Mouse (Mus musculus): ENCODE measurements at regions not wholly inside any gene's neighbourhood (a gene's known extent, or its start where the extent isn't known, plus 50 kb on each side); places are given as distances from the start of the nearest gene placed in this dataset.

DNA sequence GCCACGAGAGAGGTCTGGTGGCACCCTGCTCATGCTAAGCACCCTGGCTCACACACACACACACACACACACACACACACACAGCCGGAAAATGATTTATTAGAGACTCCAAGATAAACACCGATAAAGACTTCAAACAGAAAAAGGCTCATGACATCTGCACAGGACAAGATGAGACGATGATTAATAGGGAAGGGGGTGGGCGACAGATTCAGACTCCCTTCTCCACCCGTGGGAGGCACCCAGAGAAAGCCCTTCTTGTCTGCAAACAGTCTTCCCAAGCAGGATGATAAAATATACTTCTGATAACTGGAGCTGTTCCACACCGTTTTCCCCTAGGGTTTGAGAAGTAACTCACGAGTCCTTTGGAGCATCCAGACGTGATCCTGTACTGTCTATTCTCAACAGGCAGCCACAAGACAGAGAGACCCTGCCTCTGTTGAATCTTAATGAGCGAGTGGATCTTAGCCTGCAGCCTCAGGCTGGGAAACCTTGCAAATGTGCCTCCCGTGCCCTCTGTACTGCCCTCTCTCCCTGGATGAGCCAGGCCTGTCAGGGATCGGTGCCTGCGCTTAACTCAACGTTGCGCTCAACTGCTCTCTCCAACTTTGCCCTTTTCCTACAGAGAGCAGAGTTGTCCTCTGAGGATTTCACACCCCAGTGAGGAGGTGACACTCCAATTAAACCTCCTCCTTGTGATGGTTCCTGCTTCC, 69.3 kb upstream of the Dynlrb2 start:
- no peak for TF ChIP-seq POLR2A (IDR thresholded peaks at IDR 0.05; ENCODE audit: control insufficient read depth, low read depth, low read length)
- no peak for TF ChIP-seq CTCF (IDR thresholded peaks at IDR 0.05; ENCODE audit: control insufficient read depth, insufficient read depth, insufficient replicate concordance, low read depth, low read length)
